Mouse (Mus musculus) CH12.LX (cell line): ENCODE measurements around the gene Tbc1d22a. TPM values are rescaled to one million over a fixed set of nuclear protein-coding genes. Genes with fewer than 3 reads are reported as not detected.

ENCODE experiments used
- DNase-seq: peaks from one replicate; pipeline ENCODE4 v3.0.0-alpha.2; 2013; ENCODE audit errors: extremely low read depth
- H3K27ac ChIP-seq: 2 replicates; pipeline ENCODE4 v1.5.1; 2012; ENCODE audit warnings: low read depth, mild to moderate bottlenecking, control low read depth, moderate library complexity; ENCODE audit not compliant: insufficient read depth
- H3K27me3 ChIP-seq: replicated peaks from 2 replicates; pipeline ENCODE3; 2012; ENCODE audit warnings: inconsistent platforms
- H3K36me3 ChIP-seq, 2 experiments: replicated peaks in 1 of 2; 2 replicates each; pipeline versions ENCODE3 to v1.6.1; 2012; ENCODE audit warnings: inconsistent platforms in 1 of 2, low read length in 1 of 2, mild to moderate bottlenecking in 1 of 2, mixed read lengths in 1 of 2, moderate library complexity in 1 of 2; ENCODE audit not compliant: control insufficient read depth in 1 of 2, insufficient read depth in 1 of 2
- H3K4me1 ChIP-seq, 2 experiments: 2 replicates each; pipeline ENCODE4 v1.6.1; 2012; ENCODE audit warnings: inconsistent platforms in 1 of 2, moderate library complexity in 1 of 2; ENCODE audit not compliant: insufficient read depth in 2 of 2, control insufficient read depth in 1 of 2
- H3K4me2 ChIP-seq: 2 replicates; pipeline ENCODE4 v1.6.1; 2012; ENCODE audit warnings: low read depth, mild to moderate bottlenecking, control low read depth; ENCODE audit not compliant: poor library complexity, insufficient read depth, severe bottlenecking
- H3K4me3 ChIP-seq, 3 experiments: fragments of 150-350 bp in 1 of 3; sonication (generic) in 1 of 3; replicated peaks in 1 of 3; 2 replicates each; pipeline versions ENCODE3 to v1.5.1; 2011 to 2012; ENCODE audit warnings: low read depth in 2 of 3, low read length in 2 of 3, mild to moderate bottlenecking in 2 of 3, moderate library complexity in 2 of 3, control low read depth in 1 of 3, improper control_type of control experiment in 1 of 3, inconsistent platforms in 1 of 3, mixed read lengths in 1 of 3; ENCODE audit not compliant: poor library complexity in 1 of 3
- H3K79me2 ChIP-seq: replicated peaks from 2 replicates; pipeline ENCODE4 v1.6.1; 2012; ENCODE audit warnings: mild to moderate bottlenecking, moderate library complexity; ENCODE audit not compliant: control insufficient read depth, poor library complexity, insufficient read depth, severe bottlenecking; ENCODE audit errors: extremely low read depth
- H3K9ac ChIP-seq: 2 replicates; pipeline ENCODE4 v1.6.1; 2012; ENCODE audit warnings: low read depth, mild to moderate bottlenecking, control low read depth, moderate library complexity; ENCODE audit not compliant: insufficient read depth
- H3K9me3 ChIP-seq: replicated peaks from 2 replicates; pipeline ENCODE3; 2012; ENCODE audit warnings: low read length, inconsistent platforms, mixed read lengths
- CHD1 ChIP-seq: IDR thresholded peaks from 2 replicates; pipeline ENCODE4 v1.6.1; 2012; ENCODE audit warnings: low read depth, low read length, improper control_type of control experiment, inconsistent platforms
- EP300 ChIP-seq: IDR thresholded peaks from 2 replicates; pipeline ENCODE4 v1.6.1; 2011; ENCODE audit warnings: low read length, improper control_type of control experiment
- HCFC1 ChIP-seq: IDR thresholded peaks from 2 replicates; pipeline ENCODE4 v1.6.1; 2012; ENCODE audit warnings: low read depth, mild to moderate bottlenecking, inconsistent platforms, low read length, improper control_type of control experiment
- IRF4 ChIP-seq: IDR thresholded peaks from 2 replicates; pipeline ENCODE4 v1.6.1; 2014; ENCODE audit warnings: low read depth, mild to moderate bottlenecking, inconsistent platforms, low read length, improper control_type of control experiment
- JUN ChIP-seq: IDR thresholded peaks from 2 replicates; pipeline ENCODE4 v1.6.1; 2011; ENCODE audit warnings: low read depth, mild to moderate bottlenecking, low read length, improper control_type of control experiment, moderate library complexity; ENCODE audit not compliant: insufficient read depth
- JUND ChIP-seq: conservative IDR thresholded peaks from 2 replicates; pipeline ENCODE4 v1.6.1; 2011; ENCODE audit warnings: low read depth, low read length, improper control_type of control experiment
- MAFK ChIP-seq: IDR thresholded peaks from 2 replicates; pipeline ENCODE4 v1.6.1; 2011; ENCODE audit warnings: low read length, improper control_type of control experiment; ENCODE audit not compliant: insufficient replicate concordance
- MAZ ChIP-seq: IDR thresholded peaks from 2 replicates; pipeline ENCODE4 v1.6.1; 2012; ENCODE audit warnings: low read depth, mild to moderate bottlenecking, inconsistent platforms, low read length, improper control_type of control experiment, moderate library complexity
- MEF2A ChIP-seq: IDR thresholded peaks from 2 replicates; pipeline ENCODE4 v1.6.1; 2014; ENCODE audit warnings: low read depth, mild to moderate bottlenecking, inconsistent platforms, low read length, improper control_type of control experiment, borderline replicate concordance
- MXI1 ChIP-seq: IDR thresholded peaks from 2 replicates; pipeline ENCODE4 v1.6.1; 2011; ENCODE audit warnings: mild to moderate bottlenecking, low read depth, low read length, improper control_type of control experiment
- NELFE ChIP-seq: IDR thresholded peaks from 2 replicates; pipeline ENCODE4 v1.6.1; 2011; ENCODE audit warnings: low read depth, low read length, improper control_type of control experiment
- PAX5 ChIP-seq: IDR thresholded peaks from 2 replicates; pipeline ENCODE4 v1.6.1; 2012; ENCODE audit warnings: low read length, inconsistent platforms, mixed read lengths
- POLR2AphosphoS2 ChIP-seq: IDR thresholded peaks from 2 replicates; pipeline ENCODE4 v1.6.1; 2011; ENCODE audit warnings: low read depth, low read length, improper control_type of control experiment
- RAD21 ChIP-seq: IDR thresholded peaks from 2 replicates; pipeline ENCODE4 v1.6.1; 2011; ENCODE audit warnings: low read depth, mild to moderate bottlenecking, low read length, improper control_type of control experiment, moderate library complexity
- RCOR1 ChIP-seq: conservative IDR thresholded peaks from 2 replicates; pipeline ENCODE4 v1.6.1; 2012; ENCODE audit warnings: low read depth, mild to moderate bottlenecking, inconsistent platforms, low read length, improper control_type of control experiment
- SIN3A ChIP-seq: IDR thresholded peaks from 2 replicates; pipeline ENCODE4 v1.6.1; 2012; ENCODE audit warnings: low read length, improper control_type of control experiment, inconsistent platforms
- SMC3 ChIP-seq: IDR thresholded peaks from 2 replicates; pipeline ENCODE4 v1.6.1; 2011; ENCODE audit warnings: low read depth, low read length, improper control_type of control experiment
- TBP ChIP-seq: conservative IDR thresholded peaks from 2 replicates; pipeline ENCODE4 v1.6.1; 2011; ENCODE audit warnings: low read depth, low read length, improper control_type of control experiment
- UBTF ChIP-seq: IDR thresholded peaks from 2 replicates; pipeline ENCODE4 v1.6.1; 2012; ENCODE audit warnings: low read depth, mild to moderate bottlenecking, inconsistent platforms, low read length, improper control_type of control experiment, moderate library complexity
- USF2 ChIP-seq: conservative IDR thresholded peaks from 2 replicates; pipeline ENCODE4 v1.6.1; 2011; ENCODE audit warnings: low read depth, low read length, improper control_type of control experiment
- ZNF384 ChIP-seq: IDR thresholded peaks from 2 replicates; pipeline ENCODE4 v1.6.1; 2012; ENCODE audit warnings: low read depth, low read length, improper control_type of control experiment, inconsistent platforms
- dilution Hi-C: fragments of 300-500 bp; cut with MboI; formaldehyde crosslinking; loops from 2 replicates; pipeline ENCODE4 v1.14.3; 2020; ENCODE audit warnings: low sequenced_read_pairs; ENCODE audit not compliant: extremely low pct_unique_long_range_greater_than_20kb, extremely low pct_ligation_motif_present
- in situ Hi-C: fragments of 300-500 bp; cut with MboI; formaldehyde crosslinking; loops from 3 replicates; pipeline ENCODE4 v1.14.3; 2019; ENCODE audit warnings: low sequenced_read_pairs, low pct_ligation_motif_present, low pct_unique_long_range_greater_than_20kb, mixed read lengths
- polyA plus RNA-seq: library from polyadenylated mRNA; unstranded; fragments of >175 nt; gene quantifications from 2 replicates; pipeline ENCODE4 v1.2.1, GENCODE M21; 2012; ENCODE audit warnings: low read depth; ENCODE audit not compliant: insufficient read length
- total RNA-seq, 2 experiments: library from RNA; depleted of rRNA; stranded (reverse); fragments of 300-350 nt in 1 of 2; fragments of >200 nt in 1 of 2; gene quantifications; 2 replicates each; pipeline ENCODE4 v1.2.3; 2012 to 2014

Tbc1d22a gene
- total and polyA plus RNA-seq, 3 experiments, result 17.6 to 20.2 (median 19.4) TPM

DNA sequence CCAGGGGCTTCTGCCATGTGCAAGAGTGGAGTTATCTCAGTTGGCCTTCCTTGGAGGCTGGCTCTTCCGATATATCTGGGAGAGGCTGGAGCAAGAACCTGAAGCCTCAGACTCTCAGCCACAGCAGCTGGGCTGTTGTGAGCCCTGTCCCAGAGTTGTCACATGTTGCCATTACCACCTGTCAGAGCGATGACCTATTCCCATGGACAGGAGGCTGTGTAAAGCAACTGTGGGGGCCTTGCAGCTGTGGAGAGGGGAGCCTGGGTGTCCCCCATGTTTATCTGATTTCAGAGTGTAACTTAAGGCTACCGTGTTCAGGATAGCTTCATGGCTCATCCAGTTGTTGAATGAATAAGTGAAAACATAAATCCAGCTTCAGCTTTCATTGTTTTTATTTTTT lies 50.1 kb downstream of the Tbc1d22a start:
- DNase-seq, result no peak
- no peaks in the 10 kb centered on the region for H3K79me2 ChIP-seq
- dilution Hi-C loops, result no loop called here
- H3K9me3 ChIP-seq, result no peaks in the 10 kb centered on the region
- H3K27me3 ChIP-seq, result no peaks in the 10 kb centered on the region
- H3K4me2 ChIP-seq, result no peak overlapping the region
- in situ Hi-C loops, result no loop called here
- H3K36me3 ChIP-seq, result peaks cover 0 to 37% of the 10 kb centered on the region in 2 experiments
- H3K4me3 ChIP-seq, result no peak overlapping the region
- no peak for TF ChIP-seq MXI1
- TF ChIP-seq UBTF, result no peak
- TF ChIP-seq RAD21, result no peak
- no peak for TF ChIP-seq SIN3A
- no peak for TF ChIP-seq PAX5
- TF ChIP-seq CHD1, result no peak
- no peak for TF ChIP-seq RCOR1
- TF ChIP-seq EP300, result no peak
- no peak for TF ChIP-seq TBP
- TF ChIP-seq SMC3, result no peak
- TF ChIP-seq MAFK, result no peak
- no peak for TF ChIP-seq USF2
- no peak for TF ChIP-seq JUND
- peaks cover 2 to 10% of the 10 kb centered on the region in 2 experiments; a peak in 1 of 4 replicates for H3K4me1 ChIP-seq
- no peak overlapping the region for H3K9ac ChIP-seq
- H3K27ac ChIP-seq, result no peak overlapping the region

- Histone ChIP-seq H3K36me3 (peaks cover 0 to 33% of the 10 kb centered on the region in 2 experiments), H3K4me3 (no peak overlapping the region), H3K4me1 (peaks cover 2 to 10% of the 10 kb centered on the region in 2 experiments; a peak in 1 of 4 replicates), H3K79me2 (no peaks in the 10 kb centered on the region)
- DNase-seq, result no peak
- TF ChIP-seq ZNF384 (no peak), EP300 (no peak), MEF2A (no peak), JUN (no peak), MXI1 (no peak), USF2 (no peak), POLR2AphosphoS2 (no peak), RCOR1 (no peak), IRF4 (no peak), MAZ (no peak), TBP (no peak), HCFC1 (no peak), NELFE (no peak)
- TF ChIP-seq, all 38 proteins: peak for 0
- in situ Hi-C loops (no loop called here), dilution Hi-C loops (no loop called here)
- Histone ChIP-seq H3K9ac (no peak overlapping the region), H3K4me2 (no peak overlapping the region), H3K9me3 (no peaks in the 10 kb centered on the region), H3K27ac (no peak overlapping the region), H3K27me3 (no peaks in the 10 kb centered on the region)
Observed at GRCm38 (mm10) chr15:86264803-86265202, 50.5 kb downstream of the Tbc1d22a start.
